Mouse (Mus musculus) cerebellum, adult 11-12 months (tissue): Measurements from ENCODE around the gene Mtnr1a.
A peak's percentile ranks its signal among the peaks of the same experiment; 100 is the strongest.
"Not testable (repeated sequence)": the region's sequence is repeated elsewhere in the genome, so short reads cannot be mapped to it uniquely, and the experiment has no call there.

ENCODE experiments used
- DNase-seq: peaks from one replicate; pipeline ENCODE4 v3.0.0; 2022

The Mtnr1a gene

GRCm38 (mm10) chr8:45068759-45069386, at the start of gene Mtnr1a:
Gene Mtnr1a, plus strand, starts transcription at chr8:45069137.
- peak; percentile 79 for DNase-seq

DNA sequence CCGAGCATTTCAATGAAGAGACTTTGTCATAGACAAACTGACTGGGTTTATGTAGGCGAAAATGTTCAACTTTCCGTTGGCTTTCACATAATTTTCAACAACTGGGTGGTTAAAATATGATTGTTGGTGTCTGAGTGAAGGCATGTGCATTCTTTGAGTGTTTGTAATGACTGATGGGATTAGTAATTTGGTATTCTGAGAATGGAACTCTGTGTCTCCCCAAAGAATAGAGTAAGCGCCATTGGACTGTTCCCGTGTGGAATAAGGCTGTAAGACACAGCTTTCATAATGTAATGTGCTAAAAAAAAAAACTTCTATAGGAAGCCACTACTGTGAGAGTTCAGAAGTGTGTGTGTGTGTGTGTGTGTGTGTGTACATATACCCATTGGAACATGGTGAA, 49.7 kb upstream of the Mtnr1a start:
- DNase-seq: no peak

GRCm38 (mm10) chr8:45021171-45021570, 47.8 kb upstream of the Mtnr1a start:
- peak; percentile 66 for DNase-seq

GRCm38 (mm10) chr8:45021911-45022665, 46.8 kb upstream of the Mtnr1a start:
- peak; percentile 84 for DNase-seq

DNA sequence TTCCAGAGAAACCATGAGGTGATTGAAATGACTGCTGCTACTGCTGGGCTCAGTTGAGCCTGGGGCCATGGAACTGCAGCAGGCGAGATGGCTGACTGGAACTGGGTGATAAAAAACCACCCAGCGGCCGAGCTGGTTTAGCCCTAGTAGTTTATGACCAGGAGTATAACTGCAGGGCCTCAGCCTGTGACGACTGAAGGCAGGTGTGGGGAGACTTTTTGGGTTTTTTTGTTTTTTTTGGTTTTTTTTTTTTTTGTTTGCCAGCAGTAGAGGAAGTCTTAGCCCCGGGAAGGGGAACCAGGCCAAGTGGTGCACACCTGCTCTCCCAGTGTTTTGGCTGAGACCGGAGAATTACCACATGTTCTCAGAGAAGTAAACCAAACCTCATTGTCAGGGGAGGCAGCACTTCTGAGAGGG, 40.8 kb upstream of the Mtnr1a start:
- peak; percentile 33 for DNase-seq

GRCm38 (mm10) chr8:45038350-45038749, 30.6 kb upstream of the Mtnr1a start:
- DNase-seq: no peak

- DNase-seq: no peak
Observed at GRCm38 (mm10) chr8:45044160-45044559, 24.8 kb upstream of the Mtnr1a start.

GRCm38 (mm10) chr8:45050451-45050850, 18.5 kb upstream of the Mtnr1a start:
- no peak for DNase-seq

- no peak for DNase-seq
Observed at GRCm38 (mm10) chr8:45051236-45051635, 17.7 kb upstream of the Mtnr1a start.

DNA sequence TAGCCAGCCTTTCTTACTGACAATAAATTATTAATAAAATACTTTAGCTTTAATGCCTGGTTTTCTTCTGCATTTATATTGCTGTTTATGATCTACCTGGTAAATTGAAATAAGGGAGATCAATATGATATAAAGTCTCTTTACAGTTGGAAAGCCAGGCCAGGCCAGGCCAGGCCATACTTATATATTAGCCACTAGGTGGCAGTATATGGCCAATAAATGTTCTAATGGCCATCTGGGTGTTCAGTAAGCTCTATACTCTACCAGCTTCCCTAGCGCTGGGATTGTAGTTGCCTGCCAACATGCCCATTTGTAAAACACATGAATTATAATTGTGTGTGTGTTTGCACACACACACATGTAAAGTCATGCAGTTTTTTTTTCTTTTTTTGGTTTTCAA, 16.7 kb upstream of the Mtnr1a start:
- DNase-seq: no peak

DNA sequence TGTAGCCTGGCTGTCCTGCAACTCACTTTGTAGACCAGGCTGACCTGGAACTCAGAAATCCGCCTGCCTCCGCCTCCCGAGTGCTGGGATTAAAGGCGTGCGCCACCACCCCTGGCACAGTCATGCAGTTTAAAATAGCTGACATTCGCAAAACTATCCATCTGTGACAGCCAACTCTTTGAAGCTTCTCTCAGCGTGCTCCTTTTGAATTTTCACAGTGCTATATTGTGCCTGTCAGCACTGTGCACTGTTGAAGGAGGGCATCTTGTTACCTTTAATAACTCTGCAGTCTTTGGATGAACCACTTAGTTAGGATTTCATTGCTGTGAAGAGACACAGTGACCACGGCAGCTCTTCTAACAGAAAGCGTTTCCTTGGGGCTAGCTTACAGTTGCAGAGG, 16.3 kb upstream of the Mtnr1a start:
- DNase-seq: no peak

- no peak for DNase-seq
Observed at GRCm38 (mm10) chr8:45055500-45055899, 13.4 kb upstream of the Mtnr1a start.

GRCm38 (mm10) chr8:45056810-45057209, 12.1 kb upstream of the Mtnr1a start:
- no peak for DNase-seq

DNA sequence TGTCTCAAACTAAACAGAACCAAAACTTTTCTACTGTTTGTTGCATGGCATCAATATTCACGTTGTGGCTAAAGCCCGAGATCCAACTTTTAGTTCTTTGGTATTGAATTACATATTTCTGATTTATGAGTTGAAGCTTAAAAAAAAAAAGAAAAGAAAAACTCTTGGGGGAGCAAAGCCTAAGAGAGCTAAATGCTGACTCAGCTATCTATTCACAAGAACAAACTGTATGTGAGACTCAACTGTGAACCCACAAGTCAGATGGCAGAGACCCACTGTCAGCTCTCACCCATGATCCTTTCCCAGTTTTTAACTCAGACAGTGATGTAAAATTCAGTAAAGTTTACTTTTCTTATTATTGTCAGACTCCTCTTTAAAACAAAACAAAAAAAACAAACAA, 8.9 kb upstream of the Mtnr1a start:
- DNase-seq: no peak

DNA sequence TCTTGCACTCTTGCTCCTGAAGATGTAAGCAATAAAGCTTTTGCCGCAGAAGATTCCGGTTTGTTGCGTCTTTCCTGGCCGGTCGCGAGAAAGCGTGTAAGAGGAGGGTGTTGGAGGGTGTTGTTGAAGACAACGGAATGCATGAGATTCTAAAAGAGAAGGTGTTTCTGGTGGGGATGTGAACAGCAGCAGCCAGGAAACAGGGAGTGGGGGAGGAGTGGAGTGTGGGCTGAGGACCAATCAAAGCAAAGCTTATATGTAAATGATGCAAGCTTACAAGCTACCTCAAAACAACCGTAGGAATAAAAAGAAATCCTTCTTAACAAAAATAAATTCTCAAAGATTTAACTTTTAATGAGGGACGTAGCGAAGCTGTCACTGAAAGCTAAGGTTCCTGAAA, 6.6 kb upstream of the Mtnr1a start:
- DNase-seq: no peak

DNA sequence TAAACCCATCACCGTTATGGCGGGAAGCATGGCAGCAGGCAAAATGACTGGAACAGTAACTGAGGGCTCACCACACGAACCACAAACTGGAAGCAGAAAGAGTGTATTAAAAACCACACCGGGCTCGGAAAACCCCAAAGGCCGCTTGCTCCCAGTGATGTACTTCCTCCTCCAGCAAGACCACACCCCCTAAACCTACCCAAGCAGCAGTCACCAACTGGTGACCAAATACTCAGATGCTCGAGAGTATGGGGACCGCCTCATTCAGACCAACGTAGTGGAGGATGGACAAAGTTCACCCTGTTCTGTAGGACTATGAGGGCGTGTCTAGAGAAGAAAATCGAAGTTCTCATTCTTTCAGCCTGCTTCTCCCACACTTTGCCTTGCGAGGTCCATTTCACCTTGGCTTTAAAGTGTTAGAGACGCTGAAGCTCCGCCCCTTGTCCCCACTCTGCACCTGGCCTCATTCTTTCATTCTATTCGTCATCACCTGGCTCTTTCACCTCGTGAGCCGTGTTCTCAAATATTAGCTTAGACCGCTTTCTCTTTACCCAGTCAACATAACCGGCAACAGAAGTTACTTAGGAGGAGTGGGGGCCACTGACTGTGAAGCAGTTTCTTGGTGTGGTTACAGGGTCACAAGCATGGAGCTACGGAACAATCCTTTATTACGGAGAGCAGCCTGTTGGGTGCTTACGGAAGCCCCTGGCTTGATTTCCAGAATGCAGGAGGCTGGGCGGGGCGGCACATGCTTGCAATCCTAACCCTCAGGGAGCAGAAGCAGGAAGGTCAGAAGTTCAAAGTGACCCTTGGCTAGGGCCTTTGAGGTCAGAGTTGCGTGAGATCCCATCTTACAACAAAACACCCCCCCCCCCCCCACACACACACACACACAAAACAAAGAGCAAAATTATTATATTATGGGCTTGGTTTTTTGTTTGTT, 5.7 kb upstream of the Mtnr1a start:
- DNase-seq: no peak

GRCm38 (mm10) chr8:45064197-45064869, 4.6 kb upstream of the Mtnr1a start:
- no peak for DNase-seq

DNA sequence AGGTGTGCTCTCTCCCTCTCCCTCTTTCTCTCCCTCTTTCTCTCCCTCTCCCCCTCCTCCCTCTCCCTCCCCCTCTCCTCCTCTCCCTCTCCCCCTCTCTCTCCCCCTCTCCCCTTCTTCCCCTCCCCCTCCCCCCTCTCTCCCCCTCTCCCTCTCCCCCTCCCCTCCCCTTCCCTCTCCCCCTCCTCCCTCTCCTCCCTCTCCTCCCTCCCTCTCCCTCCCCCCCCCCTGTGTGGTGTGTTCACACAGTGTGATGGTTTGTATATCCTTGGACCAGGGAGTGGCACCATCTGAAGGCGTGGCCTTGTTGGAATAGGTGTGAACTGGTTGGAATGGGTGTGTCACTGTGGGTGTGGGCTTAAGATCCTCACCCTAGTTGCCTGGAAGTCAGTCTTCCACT, 3.5 kb upstream of the Mtnr1a start:
- DNase-seq: not testable (repeated sequence)

GRCm38 (mm10) chr8:45070949-45071348, 2.0 kb downstream of the Mtnr1a start:
- DNase-seq: no peak

DNA sequence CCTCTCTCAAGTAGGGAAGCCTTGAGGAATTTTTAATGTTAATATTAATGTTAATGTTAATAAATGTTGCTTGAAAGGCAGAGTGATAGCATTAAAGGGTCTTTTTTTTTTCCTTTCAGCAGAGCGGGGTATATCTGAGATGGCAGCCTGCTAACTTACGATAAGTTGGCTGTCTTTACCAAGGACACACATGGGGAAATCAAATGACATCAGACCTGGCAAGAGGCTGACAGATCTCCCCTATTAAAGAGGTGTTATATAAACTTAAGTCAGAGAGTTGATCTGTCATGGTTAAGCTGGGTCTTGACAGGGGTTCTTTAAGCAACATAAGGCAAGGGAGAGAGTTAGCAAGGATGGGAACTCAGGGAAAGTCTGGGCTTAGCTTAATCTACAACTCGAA, 11.9 kb downstream of the Mtnr1a start:
- DNase-seq: no peak

DNA sequence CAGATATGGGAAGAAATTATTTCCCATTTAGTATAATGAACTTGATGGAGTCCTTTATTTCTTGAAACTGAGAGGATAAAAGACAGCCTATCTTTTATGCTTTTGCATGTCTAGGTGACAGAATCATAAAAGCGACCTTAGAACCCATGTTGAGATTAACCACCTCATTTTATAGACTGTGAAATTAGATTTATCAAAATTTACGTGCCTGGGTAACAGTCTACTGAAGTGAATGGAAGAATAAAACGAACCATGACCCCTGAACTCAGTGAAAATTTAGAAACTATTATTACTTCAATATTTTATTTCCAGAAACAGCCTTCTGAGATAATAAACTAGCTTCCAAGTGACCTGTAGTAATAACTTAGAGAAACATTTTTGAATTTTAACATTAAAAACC, 24.7 kb downstream of the Mtnr1a start:
- no peak for DNase-seq

GRCm38 (mm10) chr8:45109371-45110063, 40.6 kb downstream of the Mtnr1a start:
- no peak for DNase-seq
